Mouse (Mus musculus): ENCODE measurements around the gene Ccl2.
A peak's percentile ranks its signal among the peaks of the same experiment; 100 is the strongest.

Gene Ccl2

DNA sequence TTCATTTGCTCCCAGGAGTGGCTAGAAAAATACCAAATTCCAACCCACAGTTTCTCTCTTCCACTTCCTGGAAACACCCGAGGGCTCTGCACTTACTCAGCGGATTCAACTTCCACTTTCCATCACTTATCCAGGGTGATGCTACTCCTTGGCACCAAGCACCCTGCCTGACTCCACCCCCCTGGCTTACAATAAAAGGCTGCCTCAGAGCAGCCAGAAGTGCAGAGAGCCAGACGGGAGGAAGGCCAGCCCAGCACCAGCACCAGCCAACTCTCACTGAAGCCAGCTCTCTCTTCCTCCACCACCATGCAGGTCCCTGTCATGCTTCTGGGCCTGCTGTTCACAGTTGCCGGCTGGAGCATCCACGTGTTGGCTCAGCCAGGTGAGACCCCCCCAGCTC is at the start of gene Ccl2:
Gene Ccl2 (plus strand): TSS at position 216 of the 400 bp plus-strand sequence.
- no peak for DNase-seq (ENCODE audit: low read depth, low spot score)

DNA sequence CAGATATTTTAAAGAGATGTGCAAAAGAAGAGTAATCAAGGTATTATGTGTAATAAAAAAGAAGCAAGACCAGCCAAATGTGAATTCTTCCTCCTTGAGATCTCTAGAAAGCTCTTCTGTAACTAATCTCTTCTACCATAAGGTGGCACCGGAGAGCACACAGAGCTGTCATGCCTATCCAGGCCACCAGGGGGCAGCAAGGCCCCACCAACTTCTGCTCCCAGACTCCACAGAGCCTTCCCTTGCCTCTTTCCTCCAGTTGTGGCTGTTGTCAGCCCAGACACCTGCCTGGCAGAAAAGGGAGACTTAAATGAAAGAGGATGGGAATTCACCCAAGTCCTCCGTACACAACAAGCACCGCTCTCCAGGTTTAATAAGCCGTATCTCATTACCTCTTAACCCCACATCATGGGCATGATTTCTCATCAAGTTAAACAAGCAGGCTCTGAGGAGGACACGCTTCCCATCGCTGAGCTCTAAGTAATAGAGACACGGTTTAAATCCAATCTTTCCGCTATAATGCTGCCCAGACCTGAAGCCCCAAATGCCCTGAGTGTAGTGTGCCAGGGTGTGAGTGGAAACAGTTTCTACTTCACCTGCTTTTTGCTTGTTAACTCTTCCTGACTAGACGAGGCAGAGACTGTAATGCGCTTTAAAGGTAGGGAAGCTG is 39.1 kb upstream of the Ccl2 start:
- DNase-seq (ENCODE audit: low read depth, low spot score): peak; percentile 29

DNA sequence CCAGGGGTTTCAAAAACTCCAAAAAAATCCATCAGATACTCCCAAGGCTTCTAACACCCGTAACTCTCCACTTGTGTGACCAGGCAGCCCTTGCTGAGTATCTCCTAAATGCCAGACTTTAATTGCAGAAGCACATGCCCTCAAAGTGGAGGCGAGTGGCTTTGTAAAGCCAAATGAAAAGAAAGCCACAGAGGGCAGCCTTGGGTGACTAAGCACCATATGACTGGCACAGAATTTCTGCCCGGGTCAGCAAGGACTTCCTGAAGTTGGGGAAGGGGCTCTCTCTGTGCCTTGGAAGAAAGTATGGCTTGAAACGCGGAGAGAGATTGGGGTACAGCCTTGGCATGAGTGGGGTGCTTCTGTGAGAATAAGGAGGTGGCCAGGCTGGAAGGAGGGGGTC is 38.3 kb upstream of the Ccl2 start:
- no peak for DNase-seq (ENCODE audit: low read depth, low spot score)

DNA sequence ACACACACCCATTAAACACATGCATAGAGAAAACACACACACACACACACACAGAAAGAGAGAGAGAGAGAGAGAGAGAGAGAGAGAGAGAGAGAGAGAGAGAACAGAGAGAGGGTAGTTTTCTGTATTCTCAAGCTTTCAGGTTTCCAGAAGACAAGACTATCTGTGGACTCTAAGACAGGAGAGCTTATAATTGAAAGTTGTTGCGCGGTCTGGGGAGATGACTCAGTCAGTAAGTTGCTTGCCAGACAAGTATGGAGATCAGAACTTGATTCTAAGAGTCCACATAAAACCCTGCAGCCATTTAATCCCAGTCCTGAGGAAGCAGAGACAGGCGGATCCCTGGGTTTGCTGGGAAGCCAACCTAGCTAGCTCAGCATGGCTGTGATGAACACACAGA is 36.7 kb upstream of the Ccl2 start:
- no peak for DNase-seq (ENCODE audit: low read depth, low spot score)

DNA sequence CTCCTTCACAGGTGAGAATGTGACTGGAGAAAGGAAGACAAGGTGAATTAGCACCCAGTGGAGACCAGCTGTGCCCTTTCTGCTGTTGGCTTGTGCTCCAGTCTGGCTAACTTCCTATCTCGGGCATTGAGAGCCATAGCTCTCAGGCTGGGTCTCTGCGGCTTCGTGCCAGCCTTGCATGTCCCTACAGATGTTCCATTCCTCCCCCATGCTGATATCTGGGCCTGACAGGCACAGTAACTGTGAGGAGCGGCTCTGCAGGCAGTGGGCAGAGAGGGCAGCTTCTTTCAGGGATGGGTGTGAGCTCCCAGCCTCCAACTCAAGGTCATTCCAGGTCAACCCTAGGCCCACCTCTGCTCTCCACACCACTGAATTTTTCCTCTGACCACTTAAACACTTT is 35.9 kb upstream of the Ccl2 start:
- no peak for DNase-seq (ENCODE audit: low read depth, low spot score)

DNA sequence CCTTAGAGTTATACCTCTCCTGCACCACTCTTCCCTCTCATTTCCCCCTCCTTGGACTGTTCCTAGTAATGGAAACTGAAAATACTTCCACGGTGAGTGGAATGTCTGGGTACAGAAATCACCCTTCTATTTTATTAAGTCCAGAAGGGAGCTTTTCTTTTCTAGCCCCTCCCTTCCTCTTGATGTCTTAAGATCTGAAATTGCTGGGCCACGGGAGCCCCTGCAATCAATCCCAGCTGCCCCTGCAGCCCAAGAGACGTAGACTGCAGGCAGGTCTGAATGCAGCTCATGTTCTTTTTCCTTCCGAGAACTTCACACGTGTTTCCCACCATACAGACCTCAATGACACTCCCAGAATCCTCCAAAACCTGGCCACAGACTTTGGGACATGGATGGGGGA is 34.8 kb upstream of the Ccl2 start:
- no peak for DNase-seq (ENCODE audit: low read depth, low spot score)

DNA sequence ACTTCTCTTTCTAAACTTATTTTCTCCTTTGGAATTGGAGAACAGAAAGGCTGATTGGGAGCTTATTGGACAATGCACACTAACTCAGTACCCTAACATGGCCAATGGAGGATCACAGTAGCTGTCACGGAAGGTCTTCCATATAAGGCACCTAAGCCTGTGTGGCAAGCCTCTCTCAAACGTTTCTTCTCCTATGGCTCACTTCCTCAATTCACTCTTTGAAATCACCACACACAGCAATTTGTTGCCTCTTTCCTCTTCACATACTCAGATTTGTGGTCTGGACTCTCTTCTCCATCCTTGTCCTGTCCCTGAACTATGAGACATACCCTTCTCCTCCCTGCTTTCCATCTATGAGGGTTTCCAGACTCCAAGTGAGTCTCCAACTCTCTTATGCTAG is 30.6 kb upstream of the Ccl2 start:
- DNase-seq (ENCODE audit: low read depth, low spot score): no peak

DNA sequence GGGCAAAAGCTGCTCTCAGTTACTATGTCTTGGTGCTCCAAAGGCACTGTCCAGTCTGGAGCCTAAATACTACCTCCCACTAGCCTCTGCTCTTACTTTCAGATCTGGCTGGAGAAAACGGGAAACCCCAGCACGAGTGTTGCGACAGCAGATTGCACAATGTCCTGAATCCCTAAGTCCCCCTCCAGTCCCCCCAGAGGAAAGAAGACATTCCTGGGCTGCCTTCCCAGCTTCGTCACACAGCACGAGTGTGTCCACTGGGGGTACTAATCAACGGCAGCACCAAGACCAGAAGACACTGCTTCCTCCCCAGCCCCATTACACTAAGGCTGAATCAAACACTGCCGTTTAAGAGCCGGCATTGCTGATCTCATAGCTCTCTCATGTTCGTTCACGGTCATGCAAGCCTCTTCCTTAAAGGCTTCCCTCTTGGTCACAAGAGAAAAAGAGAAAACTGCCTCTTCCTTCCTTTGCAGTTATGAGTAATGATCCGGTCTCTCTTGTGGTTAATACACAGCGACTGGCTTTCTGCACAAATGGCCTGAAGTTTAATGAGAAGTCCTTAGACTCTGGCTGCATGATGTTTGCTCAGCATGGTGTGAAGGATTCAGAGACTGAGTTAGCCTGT is 28.5 kb upstream of the Ccl2 start:
- DNase-seq (ENCODE audit: low read depth, low spot score): no peak

DNA sequence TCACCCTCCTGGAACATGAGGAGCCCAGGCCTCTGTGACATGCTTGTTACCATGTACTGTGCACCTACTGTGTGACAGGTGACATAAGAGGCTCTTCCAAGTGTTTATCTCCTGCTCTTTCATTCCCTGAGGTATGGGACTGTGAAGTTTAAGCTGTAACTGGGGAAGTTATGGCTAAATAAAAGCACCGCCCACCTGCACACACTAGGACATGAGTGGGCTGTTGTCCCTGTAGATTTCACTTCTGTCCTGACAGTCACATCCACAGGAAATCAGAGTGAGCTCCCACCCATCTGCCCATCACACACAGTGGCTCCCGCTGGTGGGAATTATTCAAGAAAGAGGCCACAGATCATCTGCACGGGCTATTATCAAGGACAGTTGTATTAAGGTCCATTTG is 25.3 kb upstream of the Ccl2 start:
- DNase-seq (ENCODE audit: low read depth, low spot score): no peak

DNA sequence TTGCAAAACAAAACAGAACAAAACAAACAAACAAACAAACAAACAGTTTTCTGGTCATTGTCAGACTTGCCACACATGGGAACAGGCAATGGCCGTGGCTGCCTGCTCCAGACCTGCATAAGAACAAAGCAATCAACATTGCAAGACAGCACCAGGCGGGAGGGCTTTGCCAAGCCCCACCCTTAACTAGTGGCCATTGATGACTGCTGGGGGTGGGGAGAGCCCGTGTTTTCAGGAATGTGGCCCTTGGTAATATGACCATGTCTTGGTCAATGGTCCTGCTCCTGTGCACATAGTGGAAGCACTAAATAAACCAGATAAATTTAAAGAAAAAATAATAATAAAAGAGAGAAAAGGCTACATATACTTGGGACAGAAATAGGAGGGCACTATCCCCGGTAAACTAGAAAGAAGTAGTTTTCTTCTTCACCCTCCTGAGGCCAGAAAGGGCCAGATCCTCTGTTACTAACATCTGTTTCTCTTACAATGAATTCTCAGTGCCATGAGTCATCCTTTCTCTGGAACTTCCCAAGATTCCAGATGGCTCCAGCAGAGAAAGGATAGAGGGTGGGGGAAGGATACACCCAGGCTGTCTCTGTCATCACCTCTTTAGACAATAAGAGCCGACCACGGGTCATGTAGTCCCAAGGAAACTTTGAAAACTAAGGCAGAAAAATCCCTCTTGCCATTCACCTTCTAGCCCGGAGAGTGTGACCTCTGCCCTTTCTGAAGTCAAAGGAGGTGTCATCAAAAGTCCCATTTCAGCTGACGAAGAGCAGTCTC is 23.8 kb upstream of the Ccl2 start:
- no peak for DNase-seq (ENCODE audit: low read depth, low spot score)

DNA sequence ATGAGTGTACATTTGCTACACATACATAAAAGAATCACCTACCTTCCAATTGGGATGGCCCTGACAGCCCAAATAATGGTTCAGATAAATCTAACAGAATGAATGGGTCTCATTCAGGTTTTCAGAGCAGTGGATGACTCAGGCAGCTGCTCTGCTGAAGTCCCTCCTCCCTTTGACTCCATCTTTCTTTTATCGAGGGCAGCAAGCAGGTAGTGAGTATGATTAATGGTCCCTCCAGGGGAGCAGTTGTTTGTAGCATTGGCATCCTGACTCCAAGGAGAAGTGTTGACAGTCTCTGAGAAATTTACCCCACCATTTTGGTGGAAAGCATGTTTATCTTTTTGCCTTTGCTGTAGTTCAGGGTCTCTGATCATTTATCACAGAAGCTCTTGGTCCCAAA is 21.6 kb upstream of the Ccl2 start:
- no peak for DNase-seq (ENCODE audit: low read depth, low spot score)

DNA sequence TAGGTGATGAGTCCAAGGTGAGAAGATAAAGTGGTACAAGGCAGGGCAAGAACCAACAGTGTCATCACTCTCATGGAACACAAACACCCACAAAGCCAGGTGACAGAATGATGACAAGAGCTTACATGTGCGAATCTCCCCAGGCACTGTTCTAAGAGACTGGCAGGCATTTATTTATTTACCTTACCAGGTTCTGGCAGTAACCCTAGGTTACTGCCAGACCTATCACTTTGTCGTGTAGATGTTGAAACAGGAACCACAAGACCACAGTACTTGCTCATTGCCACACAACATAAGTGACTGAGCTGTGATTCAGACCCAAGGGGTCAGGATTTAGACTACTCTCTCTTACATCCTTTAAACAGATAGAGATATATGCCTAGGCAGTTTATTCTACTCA is 20.3 kb upstream of the Ccl2 start:
- DNase-seq (ENCODE audit: low read depth, low spot score): no peak

DNA sequence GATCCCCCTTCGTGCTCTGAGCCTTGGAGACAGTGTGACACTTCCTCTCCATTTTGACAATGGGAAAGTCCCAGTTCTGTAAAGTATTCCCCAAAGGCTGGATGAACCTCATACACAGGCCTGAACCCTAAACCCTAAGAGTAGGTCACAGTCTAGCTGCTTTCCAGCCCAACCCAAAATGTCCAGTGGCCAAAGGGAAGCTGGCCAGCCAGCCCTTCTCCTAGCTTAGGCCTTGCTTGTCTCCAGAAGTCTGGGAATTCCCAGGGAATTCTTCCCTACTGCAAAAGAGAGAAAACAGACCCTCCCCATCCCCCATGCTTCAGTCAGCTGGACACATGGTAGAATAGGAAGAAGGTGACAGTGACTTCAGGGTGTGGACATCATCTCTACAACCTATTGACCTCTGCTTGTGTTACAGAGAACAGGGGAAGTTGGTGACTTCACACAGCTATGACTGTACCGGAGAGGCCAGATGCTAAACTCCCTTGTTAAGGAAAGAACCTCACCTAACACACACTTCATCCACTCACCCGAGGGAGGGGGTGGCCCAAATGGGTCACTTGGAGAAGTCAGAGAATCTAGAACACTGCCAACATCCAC is 19.1 kb upstream of the Ccl2 start:
- no peak for DNase-seq (ENCODE audit: low read depth, low spot score)

DNA sequence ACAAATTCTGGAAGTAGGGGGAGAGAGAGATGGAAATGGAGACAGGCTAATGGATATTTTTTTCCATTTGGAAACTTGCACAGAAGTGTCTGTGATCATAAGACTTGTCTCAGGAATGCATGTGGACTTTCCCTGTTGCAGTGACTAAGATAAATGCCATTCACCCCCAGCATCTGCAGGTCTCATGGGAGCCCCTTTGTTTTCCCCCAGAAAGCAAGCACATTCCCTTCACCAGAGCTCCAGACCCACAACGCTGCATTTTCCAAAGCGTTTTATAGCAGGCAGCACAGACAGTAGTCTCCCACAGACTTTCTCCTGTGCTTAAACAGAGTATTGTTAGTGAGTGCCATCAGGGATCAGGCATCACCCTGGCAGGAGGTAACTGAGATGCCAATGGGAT is 16.0 kb upstream of the Ccl2 start:
- no peak for DNase-seq (ENCODE audit: low read depth, low spot score)

DNA sequence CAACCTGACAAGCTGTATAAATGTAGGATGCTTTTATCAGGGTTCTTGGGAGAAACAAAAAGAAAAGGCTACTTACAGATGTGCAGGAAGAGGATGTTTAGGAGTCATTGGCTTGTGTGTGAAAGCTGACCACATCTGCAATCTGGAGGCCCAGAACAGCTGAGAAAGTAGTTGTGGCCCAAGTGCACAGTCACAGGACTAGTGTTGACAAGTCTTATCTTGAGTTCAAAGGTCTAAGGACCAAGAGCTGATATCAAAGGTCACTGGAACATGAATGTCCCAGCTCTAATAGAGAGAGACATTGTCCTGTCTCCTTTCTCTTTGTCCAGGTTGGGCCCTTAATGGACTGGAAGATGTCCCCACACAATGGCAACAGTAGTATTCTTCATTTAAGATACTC is 15.6 kb upstream of the Ccl2 start:
- DNase-seq (ENCODE audit: low read depth, low spot score): no peak

DNA sequence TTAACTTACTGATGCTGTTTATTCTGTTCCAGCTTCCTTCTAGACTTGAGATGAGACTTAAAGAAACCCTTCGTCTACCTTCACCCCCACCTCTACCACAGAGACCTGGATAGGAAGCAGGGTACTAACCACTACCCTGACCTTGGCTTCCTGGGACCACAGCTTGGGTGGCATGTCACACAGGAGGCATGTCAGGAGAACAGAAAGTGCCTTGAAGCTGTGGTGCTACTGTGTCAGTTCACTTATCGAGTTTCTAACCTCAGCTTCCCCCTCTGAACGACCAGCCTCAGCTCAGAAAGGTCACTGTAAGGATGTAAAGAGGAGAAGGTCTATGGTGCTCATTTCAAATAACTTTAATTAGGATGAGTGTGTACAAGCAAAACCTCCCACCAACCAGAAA is 14.0 kb upstream of the Ccl2 start:
- DNase-seq (ENCODE audit: low read depth, low spot score): no peak

DNA sequence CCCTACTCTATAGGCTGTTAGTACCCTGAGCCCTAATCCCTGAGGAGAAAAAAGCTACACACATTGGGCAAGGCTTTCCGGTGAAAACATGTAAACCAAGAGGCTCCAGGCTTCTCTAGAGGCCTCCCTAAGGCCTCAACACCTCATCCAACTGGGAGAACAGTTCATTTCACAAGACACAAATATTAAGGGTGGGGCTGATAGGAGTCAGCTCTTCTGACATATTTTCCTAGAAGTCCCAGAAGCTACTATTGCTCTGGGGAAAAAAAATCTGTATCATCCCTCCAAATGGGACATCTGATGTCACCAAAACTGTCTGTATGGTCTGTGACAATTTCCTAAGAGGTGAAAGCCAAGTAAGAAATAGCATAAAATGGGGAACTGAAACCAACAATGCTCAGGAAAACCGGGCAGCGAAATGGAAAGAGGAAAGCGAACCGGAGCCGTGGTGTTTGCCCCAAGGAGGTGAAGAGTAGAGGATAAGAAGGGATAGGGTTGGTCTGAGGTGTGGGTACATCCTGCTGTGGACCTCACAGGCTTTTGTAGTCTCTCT is 12.8 kb upstream of the Ccl2 start:
- no peak for DNase-seq (ENCODE audit: low read depth, low spot score)

DNA sequence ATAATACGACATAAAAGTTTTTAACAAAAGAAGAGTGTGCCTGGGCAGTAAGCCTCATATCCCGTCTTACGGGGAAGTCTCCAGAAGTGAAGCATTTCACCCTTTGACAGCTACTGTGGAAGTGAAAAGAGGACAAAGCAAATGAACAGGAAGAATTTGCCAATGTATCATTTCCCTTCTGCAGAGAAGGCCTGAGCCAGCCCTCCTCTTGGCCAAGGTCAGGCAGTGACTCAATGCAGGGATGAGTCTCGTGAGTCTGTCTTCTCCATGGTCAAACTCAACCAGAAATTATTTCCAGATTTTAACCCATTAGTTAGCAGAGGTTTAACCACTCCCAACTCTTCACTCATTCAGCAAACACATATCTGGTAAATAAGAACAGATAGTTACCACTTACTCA is 11.6 kb upstream of the Ccl2 start:
- no peak for DNase-seq (ENCODE audit: low read depth, low spot score)

DNA sequence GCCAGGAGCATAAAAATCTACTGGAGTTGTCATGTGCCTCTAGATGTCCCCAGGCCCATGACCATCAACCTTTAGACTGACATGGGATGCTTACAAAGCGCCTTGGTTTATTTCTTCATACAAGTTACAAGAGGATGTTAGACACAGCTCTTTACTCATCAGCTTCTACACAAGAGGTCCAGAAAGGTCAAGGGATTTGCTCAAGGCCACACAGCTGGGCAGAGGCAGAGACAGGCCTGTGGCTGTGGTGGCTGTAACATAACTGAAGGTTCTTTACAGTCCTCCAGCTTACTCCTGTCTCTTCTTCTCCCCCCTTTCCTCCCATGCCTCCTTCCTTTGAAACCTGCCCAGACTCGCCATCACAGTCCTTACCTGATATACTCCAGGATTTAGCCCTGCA is 5.2 kb upstream of the Ccl2 start:
- DNase-seq (ENCODE audit: low read depth, low spot score): no peak

DNA sequence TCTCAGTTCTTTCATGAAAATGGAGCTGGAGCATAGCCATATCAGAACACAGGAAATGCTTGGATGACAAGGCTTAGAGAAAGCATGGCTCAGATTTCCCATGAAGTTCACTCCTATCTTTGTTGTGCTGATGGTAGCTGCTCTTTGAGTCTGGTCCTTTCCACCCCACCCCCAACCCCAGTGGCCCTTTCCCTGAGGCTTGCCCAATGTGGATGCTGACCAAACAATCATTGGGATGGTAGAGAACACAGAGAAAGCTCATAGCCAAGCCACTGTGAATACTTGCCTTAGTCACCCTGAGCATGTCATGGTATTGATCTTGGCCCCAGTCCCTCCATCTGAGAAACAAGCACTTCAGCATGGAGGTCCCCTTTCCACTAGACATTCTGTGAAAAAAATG is 3.2 kb upstream of the Ccl2 start:
- no peak for DNase-seq (ENCODE audit: low read depth, low spot score)

DNA sequence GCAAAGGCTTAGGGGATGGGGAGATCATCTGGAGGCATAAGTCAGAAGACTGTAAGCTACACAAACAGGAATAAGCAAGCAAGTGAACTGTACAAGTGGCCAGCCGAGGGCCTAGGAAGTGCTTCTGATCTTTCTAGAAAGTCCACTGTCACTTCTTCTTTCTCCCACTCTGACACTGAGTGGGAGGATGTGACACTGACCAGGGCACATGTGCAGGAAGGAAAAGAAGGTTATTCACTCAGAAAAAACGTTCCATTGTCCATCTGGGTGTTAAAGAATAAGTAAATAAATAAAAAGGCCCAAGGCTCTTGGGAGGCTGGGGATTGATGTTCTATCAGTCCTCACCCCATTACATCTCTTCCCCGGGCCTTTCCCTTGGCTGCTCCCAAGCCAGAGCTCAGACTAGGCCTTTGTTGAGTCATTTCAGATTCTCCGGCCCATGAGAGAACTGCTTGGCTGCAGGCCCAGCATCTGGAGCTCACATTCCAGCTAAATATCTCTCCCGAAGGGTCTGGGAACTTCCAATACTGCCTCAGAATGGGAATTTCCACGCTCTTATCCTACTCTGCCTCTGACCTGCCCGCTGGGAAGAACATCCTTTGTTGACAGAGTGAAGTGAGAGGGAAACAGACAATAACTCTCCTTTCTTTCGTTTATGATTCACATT is 2.6 kb upstream of the Ccl2 start:
- DNase-seq (ENCODE audit: low read depth, low spot score): no peak

DNA sequence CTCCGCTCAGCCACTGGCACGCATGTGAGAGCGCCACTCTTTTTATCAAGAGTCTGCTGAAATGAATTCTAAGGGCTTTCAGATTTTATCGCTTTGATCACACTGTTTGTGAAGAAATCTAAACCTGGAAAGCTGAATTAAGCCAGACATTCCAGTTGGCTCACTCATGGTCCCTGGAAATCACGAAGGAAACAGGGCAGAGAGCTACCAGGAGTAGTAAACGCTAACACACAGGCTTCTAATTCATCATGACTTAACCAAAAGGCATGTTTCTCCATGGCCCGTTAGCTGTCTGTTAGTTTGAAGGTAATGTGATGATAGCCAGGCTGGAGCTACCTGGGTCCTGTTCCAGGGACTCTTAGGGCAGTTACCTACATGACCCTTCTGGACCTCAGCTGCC is 925 bp upstream of the Ccl2 start:
- no peak for DNase-seq (ENCODE audit: low read depth, low spot score)

Measured in c-Kit-negative CD71-positive TER-119-positive erythroid progenitor cells, embryonic 14.5 days (primary cell).